Mouse (Mus musculus) heart, embryonic 14.5 days (tissue): ENCODE data around the gene Rapgef1. TPM values are rescaled to one million over a fixed set of nuclear protein-coding genes. Genes with fewer than 3 reads are reported as not detected.
A peak's percentile ranks its signal among the peaks of the same experiment; 100 is the strongest.

Experiments used
- ATAC-seq: fragments of 200-750 bp; cut with Nextera tagmentation; 2 replicates; pipeline ENCODE4 v1.8.0; 2017; ENCODE audit warnings: low read depth, moderate TSS enrichment; ENCODE audit not compliant: insufficient number of reproducible peaks, insufficient read depth, low FRiP score
- H3K27ac ChIP-seq, 2 experiments: fragments of 200-500 bp in 1 of 2; fragments of 300-500 bp in 1 of 2; sonication (generic) in 1 of 2; replicated peaks in 1 of 2; 2 replicates each; pipeline ENCODE4 v1.5.1; 2012 to 2014; ENCODE audit warnings: low read depth in 2 of 2, low read length in 2 of 2, control low read depth in 1 of 2, mild to moderate bottlenecking in 1 of 2, mixed read lengths in 1 of 2; ENCODE audit not compliant: control insufficient read depth in 1 of 2, insufficient read depth in 1 of 2
- H3K27me3 ChIP-seq: fragments of 300-500 bp; sonication (generic); 2 replicates; pipeline ENCODE4 v1.6.1; 2014; ENCODE audit warnings: mild to moderate bottlenecking, low read length, control low read depth; ENCODE audit not compliant: control insufficient read depth, insufficient read depth
- H3K36me3 ChIP-seq: fragments of 300-500 bp; sonication (generic); 2 replicates; pipeline ENCODE4 v1.6.1; 2014; ENCODE audit warnings: mild to moderate bottlenecking, control low read depth, low read length, mixed read lengths; ENCODE audit not compliant: control insufficient read depth, insufficient read depth
- H3K4me1 ChIP-seq, 2 experiments: fragments of 200-500 bp in 1 of 2; fragments of 300-500 bp in 1 of 2; sonication (generic) in 1 of 2; 2 replicates each; pipeline ENCODE4 v1.6.1; 2012 to 2014; ENCODE audit warnings: low read length in 2 of 2, control low read depth in 1 of 2, mixed read lengths in 1 of 2; ENCODE audit not compliant: control insufficient read depth in 2 of 2, insufficient read depth in 2 of 2
- H3K4me2 ChIP-seq: fragments of 300-500 bp; sonication (generic); 2 replicates; pipeline ENCODE4 v1.6.1; 2014; ENCODE audit warnings: mild to moderate bottlenecking, low read length
- H3K4me3 ChIP-seq, 2 experiments: fragments of 200-500 bp in 1 of 2; fragments of 300-500 bp in 1 of 2; sonication (generic) in 1 of 2; 2 replicates each; pipeline ENCODE4 v1.5.1; 2012 to 2014; ENCODE audit warnings: low read length in 2 of 2, mild to moderate bottlenecking in 2 of 2, control low read depth in 1 of 2, low read depth in 1 of 2, moderate library complexity in 1 of 2; ENCODE audit not compliant: control insufficient read depth in 1 of 2, insufficient read depth in 1 of 2
- H3K9ac ChIP-seq: fragments of 300-500 bp; sonication (generic); 2 replicates; pipeline ENCODE4 v1.6.1; 2014; ENCODE audit warnings: mild to moderate bottlenecking, low read length
- H3K9me3 ChIP-seq: fragments of 300-500 bp; sonication (generic); 2 replicates; pipeline ENCODE4 v1.6.1; 2016; ENCODE audit warnings: low read length, control low read depth; ENCODE audit not compliant: control insufficient read depth
- whole genome bisulfite sequencing: fragments of 180-500 bp; shearing (Covaris S2); extraction: QIAGEN DNeasy Blood & Tissue Kit; methylation state at CpG from one replicate; pipeline ENCODE4 v1.1.7; 2014; 5-methylcytosine and 5-hydroxymethylcytosine counted together
- polyA plus RNA-seq: library from polyadenylated mRNA; unstranded; fragments of >200 nt; fragmentation: Nextera tagmentation; extraction: Ambion mirVana; gene quantifications from 2 replicates; pipeline ENCODE4 v1.2.1, GENCODE M21; 2014

Gene Rapgef1
- polyA plus RNA-seq, 1 experiment from 2014 or later: 12.6 TPM

- peak overlapping the region; percentile 52 for H3K9ac ChIP-seq
- no peaks in the 10 kb centered on the region for H3K27me3 ChIP-seq
- peak overlapping the region; percentile 51 for H3K4me2 ChIP-seq
- no peaks in the 10 kb centered on the region for H3K9me3 ChIP-seq
- 12% methylated on average over 7 of the region's 7 CpGs for WGBS
- H3K36me3 ChIP-seq: peaks cover 55% of the 10 kb centered on the region
- ATAC-seq: peak; percentile 4; the same call in 1 of the 2 replicates
- no peak overlapping the region for H3K4me3 ChIP-seq
- H3K27ac ChIP-seq: peak overlapping the region; percentile 94 to 98
- peaks cover 45 to 61% of the 10 kb centered on the region in 2 experiments for H3K4me1 ChIP-seq
These were observed 96.6 kb downstream of the Rapgef1 start for GRCm38 (mm10) chr2:29716143-29716542.

DNA sequence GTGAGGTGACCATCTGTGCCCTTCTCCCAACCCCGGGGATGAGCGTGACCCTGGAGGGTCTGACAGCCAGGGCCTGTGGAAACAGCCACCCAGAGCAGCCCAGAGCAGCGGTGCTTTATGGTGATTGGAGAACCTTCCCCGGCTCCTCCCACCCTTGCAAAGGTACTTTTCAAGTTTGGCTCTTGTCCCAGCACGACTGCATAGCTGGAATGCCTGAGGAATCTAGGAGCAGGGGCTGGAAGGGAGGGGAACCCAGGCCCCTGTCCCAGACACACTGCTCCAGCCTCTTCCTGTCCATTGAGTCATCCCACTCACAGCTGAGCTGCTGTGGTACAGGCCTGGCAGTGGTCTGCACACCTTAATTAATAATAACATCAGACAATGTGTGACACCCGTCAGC is 97.2 kb downstream of the Rapgef1 start:
- WGBS: 8% methylated on average over 6 of the region's 6 CpGs
- peaks cover 55% of the 10 kb centered on the region for H3K36me3 ChIP-seq
- ATAC-seq: peak; percentile 89
- H3K9me3 ChIP-seq: no peaks in the 10 kb centered on the region
- peak overlapping the region; percentile 51 for H3K4me2 ChIP-seq
- H3K27me3 ChIP-seq: no peaks in the 10 kb centered on the region
- peak overlapping the region; percentile 94 to 98 for H3K27ac ChIP-seq
- 0 out of 2 replicates have a peak overlapping the region, but pooled peaks have one; percentile 17 for H3K9ac ChIP-seq
- H3K4me1 ChIP-seq: peaks cover 42 to 57% of the 10 kb centered on the region in 2 experiments
- no peak overlapping the region for H3K4me3 ChIP-seq

DNA sequence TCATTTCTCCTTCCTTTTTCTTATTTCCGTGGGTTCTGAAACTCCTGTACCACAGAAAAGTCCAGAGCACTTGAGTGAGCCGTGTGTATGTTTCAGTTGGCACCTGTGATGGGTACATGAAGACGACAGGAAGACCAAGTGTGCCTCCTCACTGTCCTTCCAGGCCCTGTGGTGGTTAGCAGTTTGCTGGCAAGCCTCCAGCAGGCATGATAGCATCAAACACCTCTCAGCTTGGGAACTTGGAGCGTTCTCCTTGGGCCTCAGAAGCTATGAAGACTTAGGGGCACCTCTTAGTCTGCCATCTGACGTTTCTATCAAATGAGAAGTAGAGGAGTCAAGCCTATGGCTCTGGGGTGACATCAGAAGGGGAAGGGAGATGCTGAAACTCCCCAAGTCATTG is 99.1 kb downstream of the Rapgef1 start:
- no peak for ATAC-seq
- Histone ChIP-seq H3K27me3 (no peaks in the 10 kb centered on the region), H3K9me3 (no peaks in the 10 kb centered on the region), H3K4me1 (peaks cover 37 to 52% of the 10 kb centered on the region in 2 experiments), H3K36me3 (peaks cover 57% of the 10 kb centered on the region), H3K27ac (no peak overlapping the region), H3K4me3 (no peak overlapping the region), H3K9ac (no peak overlapping the region), H3K4me2 (no peak overlapping the region)
- 58% methylated on average over 5 of the region's 5 CpGs for WGBS

- H3K4me2 ChIP-seq: no peak overlapping the region
- peaks cover 87% of the 10 kb centered on the region for H3K36me3 ChIP-seq
- no peak overlapping the region for H3K4me3 ChIP-seq
- no peak overlapping the region for H3K9ac ChIP-seq
- ATAC-seq: 0 out of 2 replicates have a peak, but pooled peaks have one; percentile 16
- no peaks in the 10 kb centered on the region for H3K9me3 ChIP-seq
- H3K27me3 ChIP-seq: no peaks in the 10 kb centered on the region
- peaks cover 6 to 18% of the 10 kb centered on the region in 2 experiments for H3K4me1 ChIP-seq
- WGBS: 49% methylated on average over 3 of the region's 3 CpGs
- no peak overlapping the region for H3K27ac ChIP-seq
These were observed 103.6 kb downstream of the Rapgef1 start for GRCm38 (mm10) chr2:29723132-29723531.

DNA sequence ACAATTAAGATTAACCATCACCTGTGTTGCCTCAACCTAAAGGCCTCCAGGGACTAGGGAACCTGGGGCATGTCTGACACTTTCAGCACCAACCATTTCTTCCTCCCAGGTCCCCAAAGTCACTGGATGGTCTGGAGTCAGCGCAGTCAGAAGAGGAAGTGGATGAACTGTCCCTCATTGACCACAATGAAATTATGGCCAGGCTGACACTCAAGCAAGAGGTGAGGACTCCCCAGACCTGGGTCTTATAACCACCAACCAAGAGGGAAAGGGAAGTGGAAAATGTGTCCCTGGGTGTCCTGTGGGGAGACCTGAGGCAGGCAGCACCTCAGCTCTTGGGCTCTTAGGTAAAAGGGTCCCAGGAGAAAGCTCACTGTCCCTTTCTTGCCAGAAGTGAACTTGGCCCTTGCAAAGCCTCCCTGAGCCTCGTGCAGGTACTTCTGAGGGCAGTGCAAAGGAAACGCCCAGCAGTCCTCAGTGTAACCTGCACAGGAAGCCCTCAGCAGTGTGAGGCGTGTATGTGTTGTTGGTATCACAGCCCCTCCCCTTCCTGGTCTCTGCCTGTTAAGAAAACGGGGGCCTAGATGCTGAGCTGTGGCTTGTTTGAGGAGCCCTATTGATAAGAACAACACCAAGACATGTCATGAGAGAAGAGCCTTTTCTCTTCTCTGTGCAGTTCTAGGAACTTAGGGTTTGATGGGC is 105.3 kb downstream of the Rapgef1 start:
- ATAC-seq: no peak
- H3K4me1 ChIP-seq: peaks cover 6 to 10% of the 10 kb centered on the region in 2 experiments
- peaks cover 92% of the 10 kb centered on the region for H3K36me3 ChIP-seq

DNA sequence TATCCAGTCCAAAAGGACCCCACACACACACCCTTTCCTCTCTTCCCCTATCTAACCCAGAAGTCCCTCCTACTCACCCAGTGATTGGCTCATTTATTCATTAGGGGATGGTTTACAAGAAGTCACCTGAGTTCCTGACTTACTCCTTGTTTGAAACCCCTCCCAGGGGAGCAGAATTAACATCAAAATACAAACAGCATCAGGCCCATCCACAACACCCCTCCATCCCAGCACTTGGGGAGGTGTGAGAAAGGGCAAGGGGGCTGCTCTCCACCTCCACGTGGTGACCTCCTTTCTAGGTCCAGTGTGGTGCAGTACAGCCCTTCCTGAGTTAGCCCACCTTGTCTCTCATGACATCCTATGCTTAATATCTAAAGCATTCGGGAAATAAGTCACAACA is 110.0 kb downstream of the Rapgef1 start:
- Histone ChIP-seq H3K36me3 (peaks cover 88% of the 10 kb centered on the region), H3K27me3 (no peaks in the 10 kb centered on the region), H3K4me1 (no peaks in the 10 kb centered on the region), H3K9me3 (no peaks in the 10 kb centered on the region), H3K27ac (no peak overlapping the region), H3K4me2 (no peak overlapping the region), H3K9ac (no peak overlapping the region), H3K4me3 (no peak overlapping the region)
- no peak for ATAC-seq
- WGBS: 64% methylated on average over 2 of the region's 2 CpGs

More for the DNA sequence above, 105.3 kb downstream of the Rapgef1 start:
- no peak overlapping the region for H3K4me2 ChIP-seq
- no peaks in the 10 kb centered on the region for H3K9me3 ChIP-seq
- no peaks in the 10 kb centered on the region for H3K27me3 ChIP-seq
- H3K27ac ChIP-seq: no peak overlapping the region
- H3K9ac ChIP-seq: no peak overlapping the region
- no peak overlapping the region for H3K4me3 ChIP-seq
- 76% methylated on average over 5 of the region's 5 CpGs for WGBS

- peaks cover 85% of the 10 kb centered on the region for H3K36me3 ChIP-seq
- H3K4me2 ChIP-seq: no peak overlapping the region
- no peaks in the 10 kb centered on the region for H3K4me1 ChIP-seq
- WGBS: 61% methylated on average over 3 of the region's 3 CpGs
- H3K9me3 ChIP-seq: no peaks in the 10 kb centered on the region
- H3K27ac ChIP-seq: no peak overlapping the region
- no peak overlapping the region for H3K4me3 ChIP-seq
- ATAC-seq: no peak
- no peaks in the 10 kb centered on the region for H3K27me3 ChIP-seq
- no peak overlapping the region for H3K9ac ChIP-seq
These were observed 112.0 kb downstream of the Rapgef1 start for GRCm38 (mm10) chr2:29731545-29731944.
